Mouse (Mus musculus): ENCODE measurements around the gene Eml1. TPM values are rescaled to one million over a fixed set of nuclear protein-coding genes. Genes with fewer than 3 reads are reported as not detected.
"Not testable (repeated sequence)": the region's sequence is repeated elsewhere in the genome, so short reads cannot be mapped to it uniquely, and the experiment has no call there.

Gene Eml1
- total RNA-seq, 2 experiments from 2014 or later, result not detected

DNA sequence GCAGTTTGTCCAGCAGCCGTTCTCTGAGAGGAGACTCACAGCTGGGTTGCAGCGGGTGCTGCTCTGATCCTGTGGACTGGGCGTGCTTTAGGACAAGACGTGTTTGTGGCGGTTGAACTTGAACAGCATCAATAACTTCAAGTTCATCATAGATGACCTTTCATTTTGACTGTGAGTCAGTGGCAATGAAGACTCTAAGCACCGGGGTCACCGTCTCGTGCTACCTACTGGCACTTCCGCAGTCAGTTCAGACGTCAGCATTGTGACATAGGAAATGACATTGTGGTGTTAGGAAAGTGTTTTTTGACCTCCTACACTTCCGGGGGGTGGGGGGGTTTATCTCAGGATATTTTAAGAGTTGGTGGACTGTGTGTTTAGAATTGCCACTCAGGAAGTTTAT is 79.2 kb downstream of the Eml1 start:
- ATAC-seq (replicated peaks; ENCODE audit: low FRiP score, poor library complexity, severe bottlenecking), result no peak

GRCm38 (mm10) chr12:108450546-108450945 is 79.8 kb downstream of the Eml1 start:
- no peak for ATAC-seq (replicated peaks; ENCODE audit: low FRiP score, poor library complexity, severe bottlenecking)

GRCm38 (mm10) chr12:108452151-108452874 is 81.6 kb downstream of the Eml1 start:
- no peak for ATAC-seq (replicated peaks; ENCODE audit: low FRiP score, poor library complexity, severe bottlenecking)

- ATAC-seq (replicated peaks; ENCODE audit: low FRiP score, poor library complexity, severe bottlenecking), result no peak
These were observed 82.8 kb downstream of the Eml1 start for GRCm38 (mm10) chr12:108453561-108454044.

- no peak for ATAC-seq (replicated peaks; ENCODE audit: low FRiP score, poor library complexity, severe bottlenecking)
These were observed 84.2 kb downstream of the Eml1 start for GRCm38 (mm10) chr12:108455004-108455403.

DNA sequence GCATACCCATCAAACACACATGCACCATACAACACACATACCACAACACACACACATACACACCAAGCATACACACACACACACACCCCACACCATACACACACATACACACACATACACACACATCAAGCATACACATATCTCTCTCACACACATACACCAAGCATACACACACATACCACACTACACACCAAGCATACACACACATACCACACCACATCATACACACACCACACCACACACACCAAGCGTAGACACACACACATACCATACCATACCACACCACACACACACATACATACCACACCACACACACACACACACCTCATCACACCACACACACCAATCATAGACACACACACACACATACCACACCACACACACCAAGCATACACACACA is 102.1 kb downstream of the Eml1 start:
- ATAC-seq (replicated peaks; ENCODE audit: low FRiP score, poor library complexity, severe bottlenecking), result no peak

GRCm38 (mm10) chr12:108474440-108474839 is 103.7 kb downstream of the Eml1 start:
- no peak for ATAC-seq (replicated peaks; ENCODE audit: low FRiP score, poor library complexity, severe bottlenecking)

GRCm38 (mm10) chr12:108478714-108479113 is 108.0 kb downstream of the Eml1 start:
- no peak for ATAC-seq (replicated peaks; ENCODE audit: low FRiP score, poor library complexity, severe bottlenecking)

- no peak for ATAC-seq (replicated peaks; ENCODE audit: low FRiP score, poor library complexity, severe bottlenecking)
These were observed 110.1 kb downstream of the Eml1 start for GRCm38 (mm10) chr12:108480704-108481365.

DNA sequence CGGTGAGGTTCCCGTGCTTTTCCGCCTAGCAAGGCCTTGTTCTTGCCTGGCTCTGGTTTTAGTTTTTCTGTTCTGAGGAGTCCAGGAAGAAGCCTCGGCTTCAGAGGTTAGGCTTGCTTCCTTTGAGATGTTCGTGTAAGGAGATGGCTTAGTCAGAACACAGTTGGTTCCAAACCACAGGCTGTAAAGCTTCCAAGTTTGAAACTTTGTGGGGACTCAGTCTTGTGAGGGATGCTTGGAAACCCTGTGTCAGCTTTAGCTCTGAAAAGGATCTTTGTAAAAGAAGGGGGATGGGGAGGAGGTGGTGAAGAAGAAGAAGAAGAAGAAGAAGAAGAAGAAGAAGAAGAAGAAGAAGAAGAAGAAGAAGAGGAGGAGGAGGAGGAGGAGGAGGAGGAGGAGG is 118.3 kb downstream of the Eml1 start:
- no peak for ATAC-seq (replicated peaks; ENCODE audit: low FRiP score, poor library complexity, severe bottlenecking)

- no peak for ATAC-seq (replicated peaks; ENCODE audit: low FRiP score, poor library complexity, severe bottlenecking)
These were observed 119.0 kb downstream of the Eml1 start for GRCm38 (mm10) chr12:108489741-108490140.

- no peak for ATAC-seq (replicated peaks; ENCODE audit: low FRiP score, poor library complexity, severe bottlenecking)
These were observed 119.6 kb downstream of the Eml1 start for GRCm38 (mm10) chr12:108490336-108490735.

DNA sequence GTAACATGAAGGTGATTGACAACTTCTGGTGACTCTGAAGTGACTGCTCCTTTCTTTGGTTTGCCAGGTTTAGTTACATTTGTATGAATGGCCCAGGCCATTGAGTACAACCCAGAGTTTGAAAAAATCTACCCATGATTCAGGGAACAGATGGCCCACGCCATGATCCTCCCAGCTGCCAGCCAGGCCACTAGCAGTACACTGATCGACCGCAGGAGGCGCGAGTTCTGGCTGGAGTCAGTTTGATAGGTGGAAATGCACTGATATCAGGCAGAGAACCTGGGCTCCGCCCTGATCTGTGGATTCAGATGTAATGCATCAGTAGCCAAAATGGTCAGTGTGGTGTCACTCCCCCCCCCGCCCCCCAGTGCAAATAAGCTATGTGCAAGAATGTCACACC is 120.2 kb downstream of the Eml1 start:
- ATAC-seq (replicated peaks; ENCODE audit: low FRiP score, poor library complexity, severe bottlenecking), result no peak

- no peak for ATAC-seq (replicated peaks; ENCODE audit: low FRiP score, poor library complexity, severe bottlenecking)
These were observed 123.3 kb downstream of the Eml1 start for GRCm38 (mm10) chr12:108494011-108494541.

DNA sequence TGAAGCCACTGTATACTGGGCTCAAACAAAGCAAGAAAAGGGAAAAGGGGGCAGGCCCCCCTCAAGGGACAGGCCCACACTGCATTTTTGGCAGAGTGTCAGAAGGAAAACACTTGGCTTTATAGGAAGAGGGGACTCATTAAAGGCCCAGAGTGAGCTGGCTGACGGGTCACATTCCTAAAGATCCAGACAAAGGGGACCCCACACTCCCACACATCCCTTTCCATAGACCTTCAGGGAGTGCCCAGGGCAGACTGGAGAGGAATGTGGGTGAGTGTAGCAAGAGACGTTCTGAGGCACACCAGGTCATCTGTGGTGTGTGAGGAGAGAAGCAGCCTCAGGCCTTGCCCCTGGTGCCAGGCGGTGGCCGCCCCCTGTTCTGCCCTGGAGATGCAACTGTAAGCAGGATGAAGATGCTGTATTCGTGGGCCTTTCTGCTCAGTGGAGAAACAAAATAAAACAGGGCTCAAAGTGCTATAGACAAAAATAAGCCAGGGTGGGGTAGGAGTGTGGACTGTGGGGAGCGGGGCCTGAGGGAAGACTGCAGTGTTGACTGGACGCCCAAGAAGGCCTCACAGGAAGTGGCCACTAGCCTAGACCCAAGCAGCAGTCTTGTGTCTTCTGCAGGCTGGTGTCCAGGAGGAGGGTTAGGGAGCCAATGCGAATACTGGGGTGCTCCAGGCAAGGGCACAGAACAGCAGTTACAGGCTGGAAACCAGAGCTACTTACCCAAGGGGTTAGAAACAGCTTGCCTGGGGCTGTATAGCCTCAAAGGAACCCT is 124.9 kb downstream of the Eml1 start:
- no peak for ATAC-seq (replicated peaks; ENCODE audit: low FRiP score, poor library complexity, severe bottlenecking)

DNA sequence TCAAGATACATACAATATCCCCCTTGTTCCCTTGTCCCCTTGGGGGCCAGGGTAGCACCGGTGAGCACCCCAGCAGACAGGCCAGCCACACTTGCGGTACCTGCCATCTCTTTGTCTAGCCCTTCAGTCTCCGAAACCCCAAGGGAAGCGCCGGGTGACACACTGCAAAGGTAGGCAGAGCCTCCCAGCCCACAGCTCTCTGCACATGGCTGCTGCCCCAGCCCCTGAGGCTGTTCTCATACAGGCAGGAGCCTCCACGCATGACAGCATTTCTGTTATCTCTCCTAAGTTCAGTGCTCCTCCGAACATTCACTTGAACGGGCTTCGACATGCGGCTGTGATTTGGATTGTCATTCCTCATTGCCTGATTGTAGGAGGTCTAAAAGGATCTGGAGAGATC is 132.3 kb downstream of the Eml1 start:
- no peak for ATAC-seq (replicated peaks; ENCODE audit: low FRiP score, poor library complexity, severe bottlenecking)

GRCm38 (mm10) chr12:108503582-108503981 is 132.8 kb downstream of the Eml1 start:
- ATAC-seq (replicated peaks; ENCODE audit: low FRiP score, poor library complexity, severe bottlenecking), result no peak

DNA sequence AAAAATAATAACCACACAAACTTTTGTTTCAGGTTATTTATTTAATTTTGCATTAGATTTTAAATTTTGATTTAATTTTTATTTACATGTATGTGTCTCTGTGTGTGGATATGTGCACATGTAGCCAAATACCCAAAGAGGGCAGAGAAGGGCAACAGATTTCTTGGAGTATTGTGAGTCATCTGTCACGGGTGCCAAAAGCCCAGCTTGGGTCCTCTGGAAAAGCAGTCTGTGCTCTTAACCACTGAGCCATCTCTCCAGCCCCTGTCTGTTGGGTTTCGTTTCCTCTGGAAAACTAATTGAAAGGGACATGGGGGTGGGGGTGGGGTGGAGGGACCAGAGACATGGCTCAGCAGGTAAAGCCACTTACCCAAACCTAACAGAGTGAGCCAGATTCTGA is 135.1 kb downstream of the Eml1 start:
- no peak for ATAC-seq (replicated peaks; ENCODE audit: low FRiP score, poor library complexity, severe bottlenecking)

GRCm38 (mm10) chr12:108507046-108507445 is 136.3 kb downstream of the Eml1 start:
- not testable (repeated sequence) for ATAC-seq (replicated peaks; ENCODE audit: low FRiP score, poor library complexity, severe bottlenecking)

DNA sequence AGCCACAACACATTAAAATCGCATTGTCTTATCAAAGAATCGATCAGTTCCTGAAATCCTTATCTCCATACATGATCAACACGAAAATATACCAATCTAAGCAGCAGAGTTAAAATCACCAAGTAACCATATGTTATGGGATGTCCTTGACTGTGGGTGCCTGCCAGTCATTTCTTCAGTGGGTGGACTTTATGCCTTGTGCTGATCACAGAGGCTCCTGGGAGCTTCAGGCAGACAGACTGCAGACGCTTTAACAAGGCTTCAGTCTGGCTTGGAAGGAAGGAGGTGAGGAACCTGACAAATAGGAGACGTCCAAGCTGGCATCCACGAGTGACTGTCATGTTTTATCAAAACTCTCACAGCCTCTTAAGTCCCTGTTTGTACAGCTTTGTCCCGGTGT is 139.8 kb downstream of the Eml1 start:
- ATAC-seq (replicated peaks; ENCODE audit: low FRiP score, poor library complexity, severe bottlenecking), result no peak

Data from erythroblast, adult 5-6 weeks (primary cell).